8 mouse cellular contexts compared by ENCODE assay signal in the genomic region with DNA sequence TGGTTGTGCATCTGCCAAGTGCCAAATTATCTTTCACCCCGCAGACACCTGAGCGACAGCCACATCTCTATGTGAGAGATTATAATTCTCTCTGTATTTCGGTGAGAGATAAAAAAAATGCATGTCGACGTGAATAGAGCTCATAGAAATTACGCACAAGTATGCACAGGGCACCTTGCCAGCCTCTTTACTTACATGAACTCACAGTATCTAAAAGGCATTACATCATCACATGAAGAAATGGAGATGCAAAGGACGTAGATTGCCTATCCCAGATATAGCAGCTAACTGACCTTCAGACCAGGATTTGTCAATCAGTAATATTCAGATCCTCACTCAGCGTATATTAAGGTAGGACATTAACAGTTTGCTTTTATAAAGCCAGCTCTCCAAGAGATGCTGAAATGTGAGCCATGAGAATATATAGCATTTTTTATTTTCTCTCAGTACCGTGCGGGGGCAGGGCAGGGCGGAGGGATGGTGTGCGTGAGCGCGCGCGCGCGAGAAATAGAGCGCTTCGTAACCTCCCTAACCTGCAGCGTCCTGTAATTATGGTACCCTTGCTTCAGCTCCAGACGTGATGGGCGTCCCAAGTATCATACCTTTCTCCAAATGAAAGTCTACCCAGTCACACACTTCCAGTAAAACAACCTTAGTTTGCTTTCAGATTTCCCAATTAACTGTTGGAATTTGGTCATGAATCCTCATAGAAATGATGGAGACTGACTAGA. TPM values are rescaled to one million over a fixed set of nuclear protein-coding genes. Genes with fewer than 3 reads are reported as not detected.
DNase-seq lines count a peak whose midpoint lies in the region; ATAC-seq and TF ChIP-seq lines count a peak whose summit lies in the region.

No protein-coding gene starts in this region.

- H3K27ac ChIP-seq in gastrocnemius, adult 2 months = no peak overlapping the region
- peak overlapping the region; percentile 96 for H3K27ac ChIP-seq in hindbrain, embryonic 16.5 days (ENCODE audit: low read depth, low read length)
- peak overlapping the region; percentile 80 for H3K27ac ChIP-seq in liver, embryonic 15.5 days (replicated peaks)
- H3K27ac ChIP-seq in stomach, embryonic 14.5 days (ENCODE audit: low read length) = peak overlapping the region; percentile 87

- H3K36me3 ChIP-seq in hindbrain, embryonic 16.5 days (ENCODE audit: control insufficient read depth, insufficient read depth, low read length) = no peaks in the 10 kb centered on the region
- H3K36me3 ChIP-seq in liver, embryonic 15.5 days (replicated peaks) = no peaks in the 10 kb centered on the region
- no peaks in the 10 kb centered on the region for H3K36me3 ChIP-seq in stomach, embryonic 14.5 days (ENCODE audit: control insufficient read depth, insufficient read depth, low read length)

- peaks cover 19% of the 10 kb centered on the region for H3K4me1 ChIP-seq in hindbrain, embryonic 16.5 days (ENCODE audit: control insufficient read depth, insufficient read depth, low read depth, low read length)
- peaks cover 31% of the 10 kb centered on the region for H3K4me1 ChIP-seq in liver, embryonic 15.5 days (replicated peaks)
- peaks cover 3% of the 10 kb centered on the region; the same call in 1 of the 2 replicates for H3K4me1 ChIP-seq in stomach, embryonic 14.5 days (ENCODE audit: control insufficient read depth, insufficient read depth, low read length)

- intact Hi-C loops in gastrocnemius, adult 2 months (cut with DNase I) = no loop called here

- H3K9ac ChIP-seq in hindbrain, embryonic 16.5 days (ENCODE audit: low read depth, low read length) = peak overlapping the region; percentile 71
- peak overlapping the region; percentile 19; the same call in 1 of the 2 replicates for H3K9ac ChIP-seq in liver, embryonic 15.5 days
- 0 out of 2 replicates have a peak overlapping the region, but pooled peaks have one; percentile 28 for H3K9ac ChIP-seq in stomach, embryonic 14.5 days (replicated peaks; ENCODE audit: low read depth, low read length)

- no peak for DNase-seq in gastrocnemius, adult 2 months
- no peak for DNase-seq in gastrocnemius, adult 8-10 months (ENCODE audit: low spot score in 2 of 2)
- peak; percentile 54 for DNase-seq in CD4-positive helper T cell, adult 2 months (ENCODE audit: low read depth, low spot score)
- peak; percentile 82 to 85 for DNase-seq in cerebellum, postnatal 25 days
- DNase-seq in adrenal gland, postnatal 14 days = no peak

- peak; percentile 72 for ATAC-seq in hindbrain, embryonic 16.5 days
- ATAC-seq in liver, embryonic 15.5 days (ENCODE audit: insufficient read depth) = peak; percentile 60
- peak; percentile 34; the same call in 1 of the 2 replicates for ATAC-seq in stomach, embryonic 14.5 days (ENCODE audit: insufficient number of reproducible peaks, insufficient read depth, low FRiP score, low read depth)

- H3K4me3 ChIP-seq in gastrocnemius, adult 2 months = peak overlapping the region; percentile 69
- H3K4me3 ChIP-seq in hindbrain, embryonic 16.5 days (ENCODE audit: low read length) = peak overlapping the region; percentile 57
- H3K4me3 ChIP-seq in liver, embryonic 15.5 days (replicated peaks) = peak overlapping the region; percentile 59
- H3K4me3 ChIP-seq in stomach, embryonic 14.5 days (ENCODE audit: low read depth, low read length) = peak overlapping the region; percentile 39

- H3K27me3 ChIP-seq in hindbrain, embryonic 16.5 days (replicated peaks; ENCODE audit: control insufficient read depth, insufficient read depth, low read length) = no peaks in the 10 kb centered on the region
- H3K27me3 ChIP-seq in liver, embryonic 15.5 days = peaks cover 91% of the 10 kb centered on the region
- H3K27me3 ChIP-seq in stomach, embryonic 14.5 days (ENCODE audit: control insufficient read depth, insufficient read depth, low read length) = no peaks in the 10 kb centered on the region

- TF ChIP-seq CTCF in gastrocnemius, adult 2 months (IDR thresholded peaks at IDR 0.05) = no peak

- WGBS in hindbrain, embryonic 16.5 days = 8% methylated on average over 23 of the region's 23 CpGs
- 14% methylated on average over 23 of the region's 23 CpGs for WGBS in liver, embryonic 15.5 days (ENCODE audit: insufficient replicate concordance)
- 12% methylated on average over 23 of the region's 23 CpGs for WGBS in stomach, embryonic 14.5 days

- peak overlapping the region; percentile 68 for H3K4me2 ChIP-seq in hindbrain, embryonic 16.5 days (ENCODE audit: low read length)
- H3K4me2 ChIP-seq in liver, embryonic 15.5 days = peak overlapping the region; percentile 77
- peak overlapping the region; percentile 69 for H3K4me2 ChIP-seq in stomach, embryonic 14.5 days (replicated peaks; ENCODE audit: low read depth, low read length)

- H3K9me3 ChIP-seq in hindbrain, embryonic 16.5 days (ENCODE audit: control insufficient read depth, low read length) = no peaks in the 10 kb centered on the region
- no peaks in the 10 kb centered on the region for H3K9me3 ChIP-seq in liver, embryonic 15.5 days (replicated peaks)
- H3K9me3 ChIP-seq in stomach, embryonic 14.5 days (ENCODE audit: control insufficient read depth, low read depth, low read length) = no peaks in the 10 kb centered on the region

RNA-seq across cellular contexts. Expression of a gene that starts 0.8 kb away (rescaled TPM):
- total RNA-seq in gastrocnemius, adult 2 months (2021) = not detected
- 1 to 10 TPM in 1 of 4 experiments, under 1 TPM in 1, not detected in 2; 0.52 to 1.2 TPM for total RNA-seq in gastrocnemius, adult 8-10 months (2022)
- 249 and 250 TPM in 2 replicates for polyA plus RNA-seq in hindbrain, embryonic 16.5 days (2015; fragmentation: Nextera tagmentation; extraction: Ambion mirVana)
- 9.2 and 9.6 TPM in 2 replicates for polyA plus RNA-seq in liver, embryonic 15.5 days (2015; fragmentation: Nextera tagmentation; extraction: Ambion mirVana)
- 31.2 and 32.5 TPM in 2 replicates for polyA plus RNA-seq in stomach, embryonic 14.5 days (2014; fragmentation: Nextera tagmentation; extraction: Ambion mirVana)
- 16.4 and 23.5 TPM in 2 replicates for total RNA-seq in adrenal gland, postnatal 14 days (2021)

RNA-seq across cellular contexts. Expression of a gene that starts 6.5 kb away (rescaled TPM):
- 10 to 100 TPM; 10.5 to 11.3 TPM for total RNA-seq in gastrocnemius, adult 2 months (2021)
- 10 to 100 TPM in 3 of 4 experiments, 1 to 10 TPM in 1; 8.9 to 14.8 (median 11.5) TPM for total RNA-seq in gastrocnemius, adult 8-10 months (2022)
- polyA plus RNA-seq in hindbrain, embryonic 16.5 days (2015; fragmentation: Nextera tagmentation; extraction: Ambion mirVana) = 85.3 and 89.6 TPM in 2 replicates
- polyA plus RNA-seq in liver, embryonic 15.5 days (2015; fragmentation: Nextera tagmentation; extraction: Ambion mirVana) = 16.1 and 16.4 TPM in 2 replicates
- 32.4 and 33.9 TPM in 2 replicates for polyA plus RNA-seq in stomach, embryonic 14.5 days (2014; fragmentation: Nextera tagmentation; extraction: Ambion mirVana)
- total RNA-seq in adrenal gland, postnatal 14 days (2021) = 24.4 and 26.8 TPM in 2 replicates

RNA-seq across cellular contexts. Expression of a gene that starts 6.5 kb away (rescaled TPM):
- total RNA-seq in gastrocnemius, adult 2 months (2021) = under 1 TPM; 0.08 to 0.33 TPM
- total RNA-seq in gastrocnemius, adult 8-10 months (2022) = under 1 TPM; 0.08 to 0.31 (median 0.20) TPM
- polyA plus RNA-seq in hindbrain, embryonic 16.5 days (2015; fragmentation: Nextera tagmentation; extraction: Ambion mirVana) = 1.1 and 1.8 TPM in 2 replicates
- 0.06 and 0.14 TPM in 2 replicates for polyA plus RNA-seq in liver, embryonic 15.5 days (2015; fragmentation: Nextera tagmentation; extraction: Ambion mirVana)
- polyA plus RNA-seq in stomach, embryonic 14.5 days (2014; fragmentation: Nextera tagmentation; extraction: Ambion mirVana) = 0.20 and 0.62 TPM in 2 replicates
- 0.11 TPM in 1 of 2 replicates, not detected in the other for total RNA-seq in adrenal gland, postnatal 14 days (2021)

RNA-seq across cellular contexts. Expression of a gene that starts 9.2 kb away (rescaled TPM):
- 100 to 1,000 TPM in 1 of 2 experiments, 10 to 100 TPM in 1; 95.2 to 101 TPM for total RNA-seq in gastrocnemius, adult 2 months (2021)
- total RNA-seq in gastrocnemius, adult 8-10 months (2022) = 100 to 1,000 TPM in 2 of 4 experiments, 10 to 100 TPM in 2; 97.5 to 116 (median 100) TPM
- 563 and 570 TPM in 2 replicates for polyA plus RNA-seq in hindbrain, embryonic 16.5 days (2015; fragmentation: Nextera tagmentation; extraction: Ambion mirVana)
- polyA plus RNA-seq in liver, embryonic 15.5 days (2015; fragmentation: Nextera tagmentation; extraction: Ambion mirVana) = 111 and 117 TPM in 2 replicates
- 211 and 222 TPM in 2 replicates for polyA plus RNA-seq in stomach, embryonic 14.5 days (2014; fragmentation: Nextera tagmentation; extraction: Ambion mirVana)
- total RNA-seq in adrenal gland, postnatal 14 days (2021) = 147 and 153 TPM in 2 replicates

RNA-seq across cellular contexts. Expression of a gene that starts 29.9 kb away (rescaled TPM):
- total RNA-seq in gastrocnemius, adult 2 months (2021) = 1 to 10 TPM; 7.2 to 7.9 TPM
- 1 to 10 TPM; 4.8 to 8.5 (median 7.4) TPM for total RNA-seq in gastrocnemius, adult 8-10 months (2022)
- 20.7 and 21.4 TPM in 2 replicates for polyA plus RNA-seq in hindbrain, embryonic 16.5 days (2015; fragmentation: Nextera tagmentation; extraction: Ambion mirVana)
- polyA plus RNA-seq in liver, embryonic 15.5 days (2015; fragmentation: Nextera tagmentation; extraction: Ambion mirVana) = 8.6 and 9.1 TPM in 2 replicates
- polyA plus RNA-seq in stomach, embryonic 14.5 days (2014; fragmentation: Nextera tagmentation; extraction: Ambion mirVana) = 18.1 and 20.3 TPM in 2 replicates
- total RNA-seq in adrenal gland, postnatal 14 days (2021) = 25.5 and 29.9 TPM in 2 replicates

Comparison
In these comparisons a context has a peak if more than half of its experiments do, and no peak if none do; other contexts are left out.
1. DNase-seq: peak in CD4-positive helper T cell, adult 2 months (single experiment) and cerebellum, postnatal 25 days (2 of 2); none in gastrocnemius, adult 2 months (single experiment), gastrocnemius, adult 8-10 months (0 of 2) and adrenal gland, postnatal 14 days (single experiment).
2. H3K9ac ChIP-seq: peak in every context shown above with its lines; median percentile 71 in hindbrain, embryonic 16.5 days; 28 in stomach, embryonic 14.5 days; 19 in liver, embryonic 15.5 days.
3. Peak in every context shown above with its lines, with median percentiles within 50 percentile points of each other: H3K4me3 ChIP-seq, ATAC-seq and H3K4me2 ChIP-seq.